Mouse (Mus musculus): ENCODE data around the gene Gm28047. TPM values are rescaled to one million over a fixed set of nuclear protein-coding genes. Genes with fewer than 3 reads are reported as not detected.

The Gm28047 gene
- polyA plus RNA-seq, 2 experiments, result not detected

DNA sequence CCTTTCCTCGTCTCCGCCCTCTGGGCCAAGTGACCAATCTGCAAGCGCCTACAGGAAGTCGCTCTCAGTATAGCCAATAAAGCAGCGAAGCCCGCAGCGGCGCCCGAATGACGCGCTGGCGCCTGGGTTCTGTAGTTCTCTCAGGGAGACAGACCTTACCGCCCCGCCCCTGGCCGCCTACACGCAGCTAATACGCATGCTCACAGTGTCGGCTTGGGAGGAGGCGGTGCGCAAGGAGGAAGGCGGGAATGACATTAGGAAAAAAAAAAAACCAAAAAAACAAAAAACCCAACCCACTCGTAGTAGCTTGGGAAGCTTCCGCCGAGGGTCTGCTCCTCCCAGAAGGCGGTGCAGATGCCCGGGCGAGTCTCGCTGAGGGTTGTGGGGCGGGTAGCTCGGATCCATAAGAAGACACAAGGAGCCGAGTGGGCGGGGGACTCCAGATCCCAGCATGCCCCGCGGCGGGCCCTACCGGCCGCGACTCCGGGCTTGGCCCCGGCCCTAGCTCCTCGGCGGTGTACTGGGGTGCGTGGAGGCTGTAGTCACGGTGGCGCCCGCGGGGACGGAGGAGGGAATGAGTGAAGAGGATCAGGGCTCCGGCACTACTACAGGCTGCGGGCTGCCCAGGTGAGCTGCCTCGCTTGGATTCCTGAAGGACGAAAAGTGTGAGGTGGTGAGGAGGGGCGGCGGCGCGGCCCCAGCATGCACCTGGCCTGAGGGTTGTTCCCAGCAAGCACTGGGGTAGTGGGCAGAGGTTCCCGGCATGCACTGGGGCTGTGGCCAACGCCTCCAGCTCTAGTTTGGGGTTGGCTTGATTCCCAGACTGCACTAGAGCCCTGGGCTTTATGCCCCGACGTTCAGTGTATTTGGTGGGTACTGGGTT lies 106.7 kb downstream of the Gm28047 start, which contains the start of gene Tarbp2:
TSS of gene Tarbp2 (plus strand) at position 217 of the 883 bp plus-strand sequence.
- under 1% methylated on average over 60 of the region's 60 CpGs for WGBS (ENCODE audit: insufficient replicate concordance)
- ATAC-seq (ENCODE audit: insufficient read depth) (peak; percentile 90), DNase-seq (ENCODE audit: low read depth in 3 of 3, low spot score in 3 of 3) (peak; percentile 99 to 100 (median 100))
- peaks cover 3% of the 10 kb centered on the region for H3K27me3 ChIP-seq (ENCODE audit: control insufficient read depth, insufficient read depth, low read length)
- peak within 1 kb of the TSS; percentile 100 for H3K4me2 ChIP-seq (ENCODE audit: low read depth)
- peak within 1 kb of the TSS; percentile 78 for H3K9ac ChIP-seq (replicated peaks)
- peak within 1 kb of the TSS; percentile 75 for H3K27ac ChIP-seq
- TF ChIP-seq CTCF (IDR thresholded peaks at IDR 0.05; ENCODE audit: low read depth), result no peak
- no peak for TF ChIP-seq EP300 (IDR thresholded peaks at IDR 0.05; ENCODE audit: low read depth)
- no peaks in the 10 kb centered on the region for H3K9me3 ChIP-seq (ENCODE audit: control insufficient read depth, low read length)
- no peaks in the 10 kb centered on the region for H3K36me3 ChIP-seq (replicated peaks; ENCODE audit: control insufficient read depth, insufficient read depth, low read depth)
- H3K4me1 ChIP-seq (replicated peaks; ENCODE audit: control insufficient read depth in 2 of 2, insufficient read depth in 2 of 2, low read length in 1 of 2), result peaks cover 11 to 13% of the 10 kb centered on the region in 2 experiments
- H3K4me3 ChIP-seq (ENCODE audit: insufficient read depth in 1 of 2, low read depth in 2 of 2, low read length in 2 of 2), result peak within 1 kb of the TSS; percentile 72 to 87

DNA sequence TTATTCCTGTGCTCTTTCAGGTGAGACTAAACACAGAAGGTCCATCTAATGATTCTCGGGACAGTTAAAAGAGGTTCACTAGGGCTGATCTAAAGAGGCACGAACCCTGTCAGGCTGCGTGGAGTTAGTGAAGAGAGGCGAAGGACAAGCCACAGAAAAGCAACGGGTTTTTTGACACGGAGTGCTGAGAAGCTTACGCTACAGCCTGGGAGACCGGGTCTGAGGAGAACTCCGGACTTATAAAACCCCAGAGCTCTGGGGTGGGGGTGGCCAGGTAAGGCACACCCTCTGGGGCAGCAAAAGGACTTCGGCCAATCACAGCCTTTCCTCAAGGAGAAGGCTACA lies 107.3 kb downstream of the Gm28047 start:
- WGBS (ENCODE audit: insufficient replicate concordance), result under 1% methylated on average over 10 of the region's 10 CpGs
- peak overlapping the region; percentile 70 for H3K9ac ChIP-seq (replicated peaks)
- TF ChIP-seq CTCF (IDR thresholded peaks at IDR 0.05; ENCODE audit: low read depth) (no peak), EP300 (IDR thresholded peaks at IDR 0.05; ENCODE audit: low read depth) (no peak)
- peaks cover 11 to 13% of the 10 kb centered on the region in 2 experiments for H3K4me1 ChIP-seq (replicated peaks; ENCODE audit: control insufficient read depth in 2 of 2, insufficient read depth in 2 of 2, low read length in 1 of 2)
- DNase-seq (ENCODE audit: low read depth in 3 of 3, low spot score in 3 of 3) (no peak), ATAC-seq (ENCODE audit: insufficient read depth) (no peak)
- peak overlapping the region; percentile 75 for H3K27ac ChIP-seq
- H3K9me3 ChIP-seq (ENCODE audit: control insufficient read depth, low read length), result no peaks in the 10 kb centered on the region
- no peaks in the 10 kb centered on the region for H3K36me3 ChIP-seq (replicated peaks; ENCODE audit: control insufficient read depth, insufficient read depth, low read depth)
- H3K27me3 ChIP-seq (ENCODE audit: control insufficient read depth, insufficient read depth, low read length), result peaks cover 3% of the 10 kb centered on the region
- H3K4me3 ChIP-seq (ENCODE audit: insufficient read depth in 1 of 2, low read depth in 2 of 2, low read length in 2 of 2), result peak overlapping the region; percentile 72 to 79
- peak overlapping the region; percentile 100 for H3K4me2 ChIP-seq (ENCODE audit: low read depth)

DNA sequence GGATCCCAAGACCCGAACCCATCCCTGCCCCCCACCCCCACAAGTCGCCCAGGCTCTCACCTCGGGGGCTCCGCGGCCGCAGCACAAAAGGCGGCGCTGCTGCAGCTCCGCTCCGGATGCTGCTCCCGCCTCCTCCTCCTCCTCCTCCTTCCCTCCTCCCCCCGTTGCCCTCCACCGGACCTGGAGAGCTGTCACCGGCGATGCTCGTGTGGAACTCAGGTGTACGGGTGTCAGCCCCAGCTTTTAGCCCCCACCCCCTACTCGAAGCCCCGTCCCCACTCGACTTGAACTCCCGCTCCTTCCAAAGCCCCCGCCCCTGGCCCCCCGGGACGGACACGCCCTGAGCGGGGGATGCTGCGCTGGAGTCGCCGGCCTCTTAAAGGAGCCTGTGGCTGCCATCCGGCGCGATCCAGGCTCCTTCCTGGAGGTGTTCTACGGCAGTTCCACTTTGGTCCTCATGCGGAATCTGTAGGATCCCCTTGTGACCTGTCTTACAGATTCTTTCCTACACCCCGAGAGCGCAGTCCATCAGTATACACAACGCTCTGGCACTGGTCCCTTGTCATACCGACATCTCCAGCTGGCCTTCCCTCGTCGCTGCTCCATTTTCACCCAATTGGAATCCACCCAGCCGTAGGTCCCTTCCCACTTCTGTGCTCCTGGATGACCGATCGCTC lies 108.0 kb downstream of the Gm28047 start, which contains the start of gene Map3k12:
TSS of gene Map3k12 (minus strand) at position 337 of the 677 bp plus-strand sequence.
- peak in 2 of 3 experiments; percentile 32 to 44 for DNase-seq (ENCODE audit: low read depth in 3 of 3, low spot score in 3 of 3)
- under 1% methylated on average over 43 of the region's 43 CpGs for WGBS (ENCODE audit: insufficient replicate concordance)

DNA sequence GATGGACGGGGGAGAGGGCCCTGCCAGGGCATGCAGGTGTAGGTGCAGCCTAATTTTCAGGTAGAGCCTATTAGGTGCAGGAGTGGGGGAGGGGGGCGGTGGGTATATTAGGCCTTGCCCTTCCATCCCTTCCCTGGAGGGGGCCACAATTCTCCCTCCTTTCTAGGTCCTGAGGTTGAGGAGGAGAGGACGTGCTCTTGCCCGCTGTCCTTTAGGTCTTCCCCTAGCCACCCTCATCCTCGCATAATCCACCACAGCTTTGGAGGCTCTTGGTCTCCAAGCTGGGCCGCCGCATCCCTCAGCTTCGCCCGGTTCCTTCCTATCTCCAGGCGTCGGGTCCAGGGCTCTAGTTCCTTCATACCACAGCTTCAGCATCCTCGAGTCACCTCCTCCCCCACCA lies 108.6 kb downstream of the Gm28047 start:
- peaks cover 3% of the 10 kb centered on the region for H3K27me3 ChIP-seq (ENCODE audit: control insufficient read depth, insufficient read depth, low read length)
- H3K9me3 ChIP-seq (ENCODE audit: control insufficient read depth, low read length), result no peaks in the 10 kb centered on the region
- peak overlapping the region; percentile 72 to 79 for H3K4me3 ChIP-seq (ENCODE audit: insufficient read depth in 1 of 2, low read depth in 2 of 2, low read length in 2 of 2)
- no peak overlapping the region for H3K27ac ChIP-seq
- peak overlapping the region; percentile 100 for H3K4me2 ChIP-seq (ENCODE audit: low read depth)
- peak overlapping the region; percentile 70 for H3K9ac ChIP-seq (replicated peaks)
- TF ChIP-seq CTCF (IDR thresholded peaks at IDR 0.05; ENCODE audit: low read depth) (no peak), EP300 (IDR thresholded peaks at IDR 0.05; ENCODE audit: low read depth) (no peak)
- ATAC-seq (ENCODE audit: insufficient read depth) (no peak), DNase-seq (ENCODE audit: low read depth in 3 of 3, low spot score in 3 of 3) (no peak)
- peaks cover 11 to 13% of the 10 kb centered on the region in 2 experiments for H3K4me1 ChIP-seq (replicated peaks; ENCODE audit: control insufficient read depth in 2 of 2, insufficient read depth in 2 of 2, low read length in 1 of 2)
- WGBS (ENCODE audit: insufficient replicate concordance), result 9% methylated on average over 12 of the region's 12 CpGs
- no peaks in the 10 kb centered on the region for H3K36me3 ChIP-seq (replicated peaks; ENCODE audit: control insufficient read depth, insufficient read depth, low read depth)

More for the DNA sequence above, 108.0 kb downstream of the Gm28047 start, which contains the start of gene Map3k12:
- TF ChIP-seq EP300 (IDR thresholded peaks at IDR 0.05; ENCODE audit: low read depth) (no peak), CTCF (IDR thresholded peaks at IDR 0.05; ENCODE audit: low read depth) (peak; percentile 43)
- Histone ChIP-seq H3K9ac (replicated peaks) (peak within 1 kb of the TSS; percentile 70), H3K27ac (peak within 1 kb of the TSS; percentile 75), H3K36me3 (replicated peaks; ENCODE audit: control insufficient read depth, insufficient read depth, low read depth) (no peaks in the 10 kb centered on the region), H3K4me1 (replicated peaks; ENCODE audit: control insufficient read depth in 2 of 2, insufficient read depth in 2 of 2, low read length in 1 of 2) (peaks cover 11 to 13% of the 10 kb centered on the region in 2 experiments), H3K27me3 (ENCODE audit: control insufficient read depth, insufficient read depth, low read length) (peaks cover 3% of the 10 kb centered on the region), H3K4me3 (ENCODE audit: insufficient read depth in 1 of 2, low read depth in 2 of 2, low read length in 2 of 2) (peak within 1 kb of the TSS; percentile 72 to 79), H3K4me2 (ENCODE audit: low read depth) (peak within 1 kb of the TSS; percentile 100), H3K9me3 (ENCODE audit: control insufficient read depth, low read length) (no peaks in the 10 kb centered on the region)
- no peak for ATAC-seq (ENCODE audit: insufficient read depth)
